Mouse (Mus musculus) lung, postnatal 0 days (tissue): ENCODE data around the gene Gse1.

Source experiments
- CTCF ChIP-seq: IDR thresholded peaks from 2 replicates; pipeline ENCODE4 v1.5.1; 2016; ENCODE audit warnings: antibody characterized with exemption, mild to moderate bottlenecking
- EP300 ChIP-seq: IDR thresholded peaks from 2 replicates; pipeline ENCODE4 v1.6.1; 2016; ENCODE audit warnings: antibody characterized with exemption, mild to moderate bottlenecking, control low read depth

GRCm38 (mm10) chr8:120485116-120485515 lies 256.9 kb downstream of the Gse1 start:
- TF ChIP-seq CTCF, result no peak
- TF ChIP-seq EP300, result no peak
